Mouse (Mus musculus) mouse embryonic stem cell (cell line): ENCODE results near the gene Olfr90.
"Not testable (repeated sequence)": the region's sequence is repeated elsewhere in the genome, so short reads cannot be mapped to it uniquely, and the experiment has no call there.

Experiments used
- in situ Hi-C, 2 experiments: fragments of 300-500 bp; cut with MboI; formaldehyde crosslinking; loops; 1 replicate in 1 of 2; 3 replicates in 1 of 2; pipeline ENCODE4 v1.14.3; 2019 to 2020; ENCODE audit warnings: low sequenced_read_pairs in 2 of 2, low pct_unique_long_range_greater_than_20kb in 1 of 2, mixed read lengths in 1 of 2; ENCODE audit not compliant: unreplicated experiment in 1 of 2

Gene Olfr90

GRCm38 (mm10) chr17:37088399-37088798 is at the start of gene Olfr90:
Gene Olfr90, minus strand, starts transcription at chr17:37088499.
- in situ Hi-C loops = no loop called here

GRCm38 (mm10) chr17:37131366-37131765 is 43.1 kb upstream of the Olfr90 start:
- in situ Hi-C loops = not testable (repeated sequence)

GRCm38 (mm10) chr17:37119988-37120387 is 31.7 kb upstream of the Olfr90 start, which contains the start of gene Olfr92:
Gene Olfr92, minus strand, starts transcription at chr17:37120088.
- in situ Hi-C loops = no loop called here

GRCm38 (mm10) chr17:37098178-37098577 is 9.9 kb upstream of the Olfr90 start, which contains the start of gene Olfr91:
Gene Olfr91, minus strand, starts transcription at chr17:37098278.
- in situ Hi-C loops = no loop called here

- in situ Hi-C loops = no loop called here
Measured at GRCm38 (mm10) chr17:37093289-37093688, 5.0 kb upstream of the Olfr90 start.

GRCm38 (mm10) chr17:37092198-37092597 is 3.9 kb upstream of the Olfr90 start:
- in situ Hi-C loops = no loop called here

GRCm38 (mm10) chr17:37085545-37085944 is 2.8 kb downstream of the Olfr90 start:
- in situ Hi-C loops = no loop called here

GRCm38 (mm10) chr17:37084632-37085031 is 3.7 kb downstream of the Olfr90 start:
- in situ Hi-C loops = no loop called here

- in situ Hi-C loops = no loop called here
Measured at GRCm38 (mm10) chr17:37083327-37083726, 5.0 kb downstream of the Olfr90 start.

GRCm38 (mm10) chr17:37081659-37082058 is 6.6 kb downstream of the Olfr90 start:
- in situ Hi-C loops = no loop called here

GRCm38 (mm10) chr17:37080119-37080518 is 8.2 kb downstream of the Olfr90 start:
- in situ Hi-C loops = no loop called here

- in situ Hi-C loops = loop anchor here in 1 of 2 experiments (10.0 kb wide), 1 partner anchor 116 kb away; the partner anchor contains the start of gene Ubd
Measured at GRCm38 (mm10) chr17:37078990-37079389, 9.3 kb downstream of the Olfr90 start.

- in situ Hi-C loops = loop anchor here in 1 of 2 experiments (10.0 kb wide), 1 partner anchor 117 kb away; the partner anchor contains the start of gene Ubd
Measured at GRCm38 (mm10) chr17:37078193-37078592, 10.1 kb downstream of the Olfr90 start.

- in situ Hi-C loops = loop anchor here in 1 of 2 experiments (10.0 kb wide), 1 partner anchor 119 kb away; the partner anchor contains the start of gene Ubd
Measured at GRCm38 (mm10) chr17:37075766-37076165, 12.5 kb downstream of the Olfr90 start.

- in situ Hi-C loops = loop anchor here in 1 of 2 experiments (10.0 kb wide), 1 partner anchor 120 kb away; the partner anchor contains the start of gene Ubd
Measured at GRCm38 (mm10) chr17:37075181-37075580, 13.1 kb downstream of the Olfr90 start.

- in situ Hi-C loops = loop anchor here in 1 of 2 experiments (10.0 kb wide), 1 partner anchor 122 kb away; the partner anchor contains the start of gene Ubd
Measured at GRCm38 (mm10) chr17:37072730-37073276, 15.5 kb downstream of the Olfr90 start.

GRCm38 (mm10) chr17:37072080-37072729 is 16.1 kb downstream of the Olfr90 start:
- in situ Hi-C loops = loop anchor here in 1 of 2 experiments (10.0 kb wide), 1 partner anchor 123 kb away; the partner anchor contains the start of gene Ubd

GRCm38 (mm10) chr17:37070121-37070520 is 18.2 kb downstream of the Olfr90 start:
- in situ Hi-C loops = loop anchor here in 1 of 2 experiments (10.0 kb wide), 1 partner anchor 125 kb away; the partner anchor contains the start of gene Ubd

- in situ Hi-C loops = no loop called here
Measured at GRCm38 (mm10) chr17:37067861-37068260, 20.4 kb downstream of the Olfr90 start.
